23 mouse cellular contexts compared by ENCODE assay signal in the genomic region with DNA sequence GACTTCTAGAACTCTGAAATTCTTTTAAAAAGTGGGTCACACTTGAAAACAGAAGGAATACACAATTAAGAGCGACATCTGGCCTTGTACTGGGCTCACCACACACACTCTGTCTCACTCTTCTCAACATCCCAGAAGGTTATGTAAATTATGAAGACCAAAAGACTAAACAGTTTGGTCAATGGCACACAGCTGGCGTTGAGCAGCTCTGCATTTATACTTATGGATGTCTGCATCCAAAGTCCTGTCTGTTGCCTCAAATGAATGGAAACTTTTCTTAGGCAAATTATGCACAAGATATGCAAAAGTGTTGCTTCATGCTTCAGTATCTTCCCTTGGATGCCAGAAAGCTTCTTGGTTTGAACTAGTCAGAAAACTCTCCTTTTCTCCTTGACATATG.
DNase-seq lines count a peak whose midpoint lies in the region; ATAC-seq and TF ChIP-seq lines count a peak whose summit lies in the region.
"Had no signal": no experiment of that assay in that cellular context is flagged by ENCODE, and none has a peak within 500 bp of the region (broad histone marks: within the 10 kb centered on the region; RNA-seq: fewer than 3 reads in every experiment).

No protein-coding gene starts in this region.

- no peak overlapping the region for H3K4me3 ChIP-seq in forebrain, postnatal 0 days (ENCODE audit: low read depth, low read length)
- no peak overlapping the region for H3K4me3 ChIP-seq in forebrain, embryonic 12.5 days (replicated peaks)
- no peak overlapping the region for H3K4me3 ChIP-seq in lung, embryonic 14.5 days (ENCODE audit: low read depth, low read length)
- no peak overlapping the region for H3K4me3 ChIP-seq in lung, postnatal 0 days (ENCODE audit: low read depth, low read length)
- H3K4me3 ChIP-seq: embryonic facial prominence, embryonic 12.5 days; embryonic facial prominence, embryonic 15.5 days; forebrain, embryonic 15.5 days; heart, embryonic 10.5 days; heart, embryonic 13.5 days had no signal

- no peak for TF ChIP-seq CTCF in forebrain, postnatal 0 days (IDR thresholded peaks at IDR 0.05; ENCODE audit: low read depth)
- no peak for TF ChIP-seq CTCF in lung, embryonic 14.5 days (IDR thresholded peaks at IDR 0.05; ENCODE audit: low read depth)
- no peak for TF ChIP-seq CTCF in lung, postnatal 0 days (IDR thresholded peaks at IDR 0.05)

- DNase-seq in forebrain, postnatal 0 days, result no peak
- peak; percentile 66 for DNase-seq in lung, embryonic 14.5 days
- DNase-seq in lung, postnatal 4 days, result no peak
- DNase-seq in lung, postnatal 0 days (ENCODE audit: low spot score), result peak; percentile 11
- no peak for DNase-seq in lung, postnatal 10 days
- DNase-seq in thymus, postnatal 36 days, result no peak
- DNase-seq: adrenal gland, postnatal 10 days; adrenal gland, postnatal 36 days; cerebellum, postnatal 25 days; gastrocnemius, postnatal 25 days; heart, adult 18-20 months; heart, postnatal 14 days; heart, postnatal 4 days had no signal

- no peaks in the 10 kb centered on the region for H3K36me3 ChIP-seq in forebrain, postnatal 0 days (ENCODE audit: insufficient read depth)
- no peaks in the 10 kb centered on the region for H3K36me3 ChIP-seq in forebrain, embryonic 12.5 days (replicated peaks)
- H3K36me3 ChIP-seq in lung, embryonic 14.5 days (ENCODE audit: insufficient read depth), result no peaks in the 10 kb centered on the region
- no peaks in the 10 kb centered on the region for H3K36me3 ChIP-seq in lung, postnatal 0 days (ENCODE audit: insufficient read depth, low read length)
- H3K36me3 ChIP-seq: embryonic facial prominence, embryonic 12.5 days; embryonic facial prominence, embryonic 15.5 days; forebrain, embryonic 15.5 days; G1E; heart, embryonic 10.5 days; heart, embryonic 13.5 days had no signal

- no peak overlapping the region for H3K9ac ChIP-seq in forebrain, postnatal 0 days
- H3K9ac ChIP-seq in forebrain, embryonic 12.5 days, result no peak overlapping the region
- no peak overlapping the region for H3K9ac ChIP-seq in lung, embryonic 14.5 days
- no peak overlapping the region for H3K9ac ChIP-seq in lung, postnatal 0 days (replicated peaks; ENCODE audit: low read depth)
- H3K9ac ChIP-seq: embryonic facial prominence, embryonic 12.5 days; embryonic facial prominence, embryonic 15.5 days; forebrain, embryonic 15.5 days; heart, embryonic 13.5 days; hindbrain, embryonic 14.5 days had no signal

- no peak overlapping the region for H3K27ac ChIP-seq in forebrain, postnatal 0 days (ENCODE audit: low read depth, low read length)
- no peak overlapping the region for H3K27ac ChIP-seq in forebrain, embryonic 12.5 days
- H3K27ac ChIP-seq in lung, embryonic 14.5 days (ENCODE audit: low read depth), result no peak overlapping the region
- no peak overlapping the region for H3K27ac ChIP-seq in lung, postnatal 0 days (ENCODE audit: low read length)
- H3K27ac ChIP-seq: embryonic facial prominence, embryonic 12.5 days; embryonic facial prominence, embryonic 15.5 days; forebrain, embryonic 15.5 days; heart, embryonic 10.5 days; heart, embryonic 13.5 days; hindbrain, embryonic 14.5 days; hindbrain, postnatal 0 days had no signal

- TF ChIP-seq EP300 in lung, postnatal 0 days (IDR thresholded peaks at IDR 0.05), result no peak

- peak; percentile 42; the same call in 1 of the 2 replicates for ATAC-seq in forebrain, postnatal 0 days
- no peak for ATAC-seq in forebrain, embryonic 12.5 days (ENCODE audit: low FRiP score)
- peak; percentile 82 for ATAC-seq in lung, embryonic 14.5 days (ENCODE audit: insufficient read depth)
- ATAC-seq in lung, postnatal 0 days, result no peak
- ATAC-seq: forebrain, embryonic 15.5 days; hindbrain, postnatal 0 days; Patski had no signal

- 83% methylated on average over 2 of the region's 2 CpGs for WGBS in forebrain, postnatal 0 days
- WGBS in forebrain, embryonic 12.5 days, result 77% methylated on average over 2 of the region's 2 CpGs
- WGBS in lung, embryonic 14.5 days, result 40% methylated on average over 2 of the region's 2 CpGs
- WGBS in lung, postnatal 0 days, result 55% methylated on average over 2 of the region's 2 CpGs

- no peaks in the 10 kb centered on the region for H3K4me1 ChIP-seq in forebrain, postnatal 0 days (ENCODE audit: insufficient read depth)
- H3K4me1 ChIP-seq in forebrain, embryonic 12.5 days, result no peaks in the 10 kb centered on the region
- no peaks in the 10 kb centered on the region for H3K4me1 ChIP-seq in lung, embryonic 14.5 days (ENCODE audit: insufficient read depth)
- no peaks in the 10 kb centered on the region for H3K4me1 ChIP-seq in lung, postnatal 0 days (ENCODE audit: insufficient read depth, low read depth, low read length)
- H3K4me1 ChIP-seq: embryonic facial prominence, embryonic 12.5 days; embryonic facial prominence, embryonic 15.5 days; heart, embryonic 10.5 days; heart, embryonic 13.5 days had no signal

- H3K4me2 ChIP-seq in forebrain, postnatal 0 days (ENCODE audit: low read depth), result no peak overlapping the region
- H3K4me2 ChIP-seq in forebrain, embryonic 12.5 days, result no peak overlapping the region
- no peak overlapping the region for H3K4me2 ChIP-seq in lung, embryonic 14.5 days
- H3K4me2 ChIP-seq in lung, postnatal 0 days (replicated peaks; ENCODE audit: low read depth, low read length), result no peak overlapping the region
- H3K4me2 ChIP-seq: embryonic facial prominence, embryonic 12.5 days; embryonic facial prominence, embryonic 15.5 days; forebrain, embryonic 15.5 days; heart, embryonic 13.5 days; hindbrain, embryonic 14.5 days had no signal

- H3K27me3 ChIP-seq in forebrain, postnatal 0 days (ENCODE audit: insufficient read depth, low read length), result no peaks in the 10 kb centered on the region
- no peaks in the 10 kb centered on the region for H3K27me3 ChIP-seq in forebrain, embryonic 12.5 days
- no peaks in the 10 kb centered on the region for H3K27me3 ChIP-seq in lung, embryonic 14.5 days (ENCODE audit: insufficient read depth, low read length)
- no peaks in the 10 kb centered on the region for H3K27me3 ChIP-seq in lung, postnatal 0 days (replicated peaks; ENCODE audit: insufficient read depth, low read length)
- H3K27me3 ChIP-seq: embryonic facial prominence, embryonic 12.5 days; embryonic facial prominence, embryonic 15.5 days; forebrain, embryonic 15.5 days; heart, embryonic 13.5 days; Patski had no signal

- no peaks in the 10 kb centered on the region for H3K9me3 ChIP-seq in forebrain, postnatal 0 days (ENCODE audit: low read length)
- no peaks in the 10 kb centered on the region for H3K9me3 ChIP-seq in forebrain, embryonic 12.5 days
- no peaks in the 10 kb centered on the region for H3K9me3 ChIP-seq in lung, embryonic 14.5 days (ENCODE audit: low read depth, low read length)
- no peaks in the 10 kb centered on the region for H3K9me3 ChIP-seq in lung, postnatal 0 days (ENCODE audit: low read length)
- H3K9me3 ChIP-seq: embryonic facial prominence, embryonic 12.5 days; embryonic facial prominence, embryonic 15.5 days; forebrain, embryonic 15.5 days; G1E; heart, embryonic 10.5 days; heart, embryonic 13.5 days had no signal

Comparison
In these comparisons a context has a peak if more than half of its experiments do, and no peak if none do; other contexts are left out.
1. ATAC-seq: peak in forebrain, postnatal 0 days (single experiment) and lung, embryonic 14.5 days (single experiment); none in forebrain, embryonic 12.5 days (single experiment) and lung, postnatal 0 days (single experiment).
2. DNase-seq: peak in lung, embryonic 14.5 days (single experiment) and lung, postnatal 0 days (single experiment); none in forebrain, postnatal 0 days (single experiment), lung, postnatal 4 days (0 of 2), lung, postnatal 10 days (single experiment) and thymus, postnatal 36 days (0 of 2).